Mouse (Mus musculus) G1E (cell line): ENCODE results near the gene Map1lc3a. TPM values are rescaled to one million over a fixed set of nuclear protein-coding genes. Genes with fewer than 3 reads are reported as not detected.

Experiments used
- ATAC-seq: 2 replicates; pipeline ENCODE4 v1.8.0; 2016; ENCODE audit warnings: mild to moderate bottlenecking; ENCODE audit not compliant: insufficient number of reproducible peaks, poor library complexity, low FRiP score, severe bottlenecking; ENCODE audit errors: extremely low read depth
- DNase-seq: peaks from one replicate; pipeline ENCODE4 v3.0.0; 2012; ENCODE audit warnings: low spot score
- H3K27me3 ChIP-seq: 2 replicates; pipeline ENCODE4 v1.6.1; 2012; ENCODE audit warnings: mild to moderate bottlenecking, low read length, inconsistent platforms; ENCODE audit not compliant: insufficient read depth
- H3K36me3 ChIP-seq: replicated peaks from 2 replicates; pipeline ENCODE3; 2012; ENCODE audit warnings: mild to moderate bottlenecking, inconsistent platforms
- H3K4me1 ChIP-seq: 2 replicates; pipeline ENCODE4 v1.6.1; 2012; ENCODE audit warnings: low read depth, low read length, inconsistent platforms, mixed read lengths; ENCODE audit not compliant: insufficient read depth
- H3K4me3 ChIP-seq: 2 replicates; pipeline ENCODE4 v1.5.1; 2012; ENCODE audit warnings: low read depth, mild to moderate bottlenecking, inconsistent platforms, low read length, moderate library complexity, mixed read lengths
- H3K9me3 ChIP-seq: replicated peaks from 2 replicates; pipeline ENCODE4 v1.6.1; 2012; ENCODE audit warnings: inconsistent platforms
- CTCF ChIP-seq: IDR thresholded peaks from 2 replicates; pipeline ENCODE4 v1.5.1; 2012; ENCODE audit warnings: low read depth, low read length, inconsistent platforms, mixed read lengths
- GATA1 ChIP-seq: IDR thresholded peaks from 2 replicates; pipeline ENCODE4 v1.6.1; 2012; ENCODE audit warnings: borderline replicate concordance, low read length, inconsistent platforms, mixed read lengths
- GATA2 ChIP-seq: IDR thresholded peaks from 2 replicates; pipeline ENCODE4 v1.6.1; 2012; ENCODE audit warnings: low read depth, low read length, inconsistent platforms, borderline replicate concordance
- POLR2AphosphoS5 ChIP-seq: IDR thresholded peaks from 2 replicates; pipeline ENCODE4 v1.6.1; 2012; ENCODE audit warnings: low read depth, low read length, inconsistent platforms; ENCODE audit not compliant: insufficient replicate concordance
- TAL1 ChIP-seq: conservative IDR thresholded peaks from 2 replicates; pipeline ENCODE4 v1.6.1; 2012; ENCODE audit warnings: low read depth, low read length, inconsistent platforms, mixed read lengths
- polyA plus RNA-seq: library from polyadenylated mRNA; stranded (reverse); fragments of >175 nt; gene quantifications from 2 replicates; pipeline ENCODE4 v1.2.3, GENCODE M21; 2012
- total RNA-seq, 2 experiments: library from RNA; stranded (forward) in 1 of 2; stranded (reverse) in 1 of 2; fragments of 200-1000 nt in 1 of 2; fragments of >200 nt in 1 of 2; fragmentation: Nextera tagmentation in 1 of 2; gene quantifications; 2 replicates each; pipeline ENCODE4 v1.2.3; 2014 to 2017

Map1lc3a gene
- total and polyA plus RNA-seq, 3 experiments = 2.3 to 7.1 TPM; not detected in 1

DNA sequence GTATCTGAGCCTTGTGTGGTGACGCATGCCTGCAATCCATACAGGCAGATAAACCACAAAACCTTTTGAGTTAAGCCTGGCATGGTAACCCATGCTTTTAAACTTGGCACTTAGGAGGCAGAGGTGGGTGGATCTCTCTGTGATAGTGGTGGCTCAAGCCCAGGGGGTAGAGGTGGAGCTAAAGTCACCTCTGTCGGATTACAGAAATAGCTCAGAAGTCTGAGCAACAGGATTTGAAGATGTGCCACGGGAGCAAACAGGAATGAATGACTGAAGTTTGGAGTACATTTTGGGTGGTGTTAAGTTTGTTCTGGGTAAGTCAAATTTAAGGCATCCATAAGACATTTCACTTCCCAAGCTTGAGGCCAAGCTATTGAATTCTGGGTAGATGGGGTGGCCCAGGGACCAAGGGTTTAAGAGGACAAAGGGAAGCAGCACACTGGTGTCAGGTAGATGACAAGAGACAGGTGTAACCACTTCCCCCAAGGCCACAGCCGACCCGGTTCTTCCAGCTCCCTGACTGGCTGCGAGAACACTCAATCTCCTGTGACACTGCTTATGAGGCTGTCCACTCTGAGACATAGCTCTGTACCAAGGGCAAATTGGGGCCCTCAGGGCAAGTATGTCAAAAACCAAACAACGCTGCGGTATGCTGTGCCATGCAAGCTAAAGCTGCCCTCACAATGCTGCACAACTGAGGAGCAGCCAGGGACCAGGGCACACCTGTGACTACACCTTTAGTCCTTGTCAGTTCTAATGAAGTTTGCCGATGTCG, 3.5 kb upstream of the Map1lc3a start:
- ATAC-seq = no peak
- H3K27me3 ChIP-seq = peaks cover 6% of the 10 kb centered on the region; the same call in 1 of the 2 replicates
- TF ChIP-seq POLR2AphosphoS5 (no peak), GATA1 (no peak), TAL1 (no peak), CTCF (no peak), GATA2 (no peak)
- no peak overlapping the region for H3K4me3 ChIP-seq
- H3K36me3 ChIP-seq = peaks cover 7% of the 10 kb centered on the region
- H3K4me1 ChIP-seq = peaks cover 15% of the 10 kb centered on the region
- DNase-seq = no peak
- no peaks in the 10 kb centered on the region for H3K9me3 ChIP-seq

DNA sequence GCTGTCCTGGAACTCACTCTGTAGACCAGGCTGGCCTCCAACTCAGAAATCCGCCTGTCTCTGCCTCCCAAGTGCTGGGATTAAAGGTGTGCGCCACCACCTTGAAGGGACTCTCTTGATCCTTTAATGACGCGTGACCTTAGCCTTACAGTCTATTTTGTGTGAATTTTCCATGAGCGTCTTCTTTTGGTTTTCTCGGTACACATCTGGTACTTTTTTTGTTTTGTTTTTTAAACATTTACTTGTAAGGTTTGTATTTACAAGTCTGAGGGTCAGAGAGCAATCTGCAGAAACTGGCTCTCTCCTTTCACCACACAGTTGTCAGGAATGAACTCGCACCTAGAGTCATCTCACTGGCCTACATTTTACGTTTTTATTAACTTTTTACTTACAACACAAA, 2.5 kb upstream of the Map1lc3a start:
- H3K36me3 ChIP-seq = peaks cover 18% of the 10 kb centered on the region
- H3K9me3 ChIP-seq = no peaks in the 10 kb centered on the region
- DNase-seq (no peak), ATAC-seq (no peak)
- H3K27me3 ChIP-seq = peaks cover 6% of the 10 kb centered on the region; the same call in 1 of the 2 replicates
- TF ChIP-seq POLR2AphosphoS5 (no peak), GATA2 (no peak), TAL1 (no peak)
- H3K4me1 ChIP-seq = peaks cover 15% of the 10 kb centered on the region
- H3K4me3 ChIP-seq = no peak overlapping the region

DNA sequence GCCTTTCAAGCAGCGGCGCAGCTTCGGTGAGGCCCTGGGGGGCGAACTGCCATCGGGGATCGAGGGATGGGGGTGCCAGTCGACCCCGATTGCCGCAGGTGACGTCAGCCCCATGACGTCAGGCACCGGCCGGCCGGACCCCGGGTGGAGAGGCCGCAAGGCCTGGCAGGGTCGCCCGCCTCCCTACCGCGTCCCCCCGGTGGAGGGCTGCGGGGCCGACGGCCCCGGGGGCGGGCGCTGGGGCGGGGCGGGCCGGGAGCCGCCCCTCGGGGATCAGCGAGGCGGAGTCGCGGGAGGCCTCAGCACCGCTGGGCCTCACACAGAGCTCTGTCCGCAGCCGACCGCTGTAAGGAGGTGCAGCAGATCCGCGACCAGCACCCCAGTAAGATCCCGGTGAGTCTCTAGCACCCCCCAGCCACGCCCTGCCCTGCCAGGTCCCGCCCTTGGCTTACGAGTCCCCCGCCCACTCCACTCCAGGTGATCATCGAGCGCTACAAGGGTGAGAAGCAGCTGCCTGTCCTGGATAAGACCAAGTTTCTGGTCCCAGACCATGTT, 601 bp downstream of the Map1lc3a start:
- Histone ChIP-seq H3K4me1 (peaks cover 15% of the 10 kb centered on the region), H3K27me3 (peaks cover 3% of the 10 kb centered on the region; the same call in 1 of the 2 replicates), H3K36me3 (peaks cover 44% of the 10 kb centered on the region), H3K9me3 (no peaks in the 10 kb centered on the region), H3K4me3 (peak overlapping the region; percentile 87)
- no peak; the same call in 1 of the 2 replicates for ATAC-seq
- peak; percentile 83 for DNase-seq
- TF ChIP-seq POLR2AphosphoS5 = no peak

DNA sequence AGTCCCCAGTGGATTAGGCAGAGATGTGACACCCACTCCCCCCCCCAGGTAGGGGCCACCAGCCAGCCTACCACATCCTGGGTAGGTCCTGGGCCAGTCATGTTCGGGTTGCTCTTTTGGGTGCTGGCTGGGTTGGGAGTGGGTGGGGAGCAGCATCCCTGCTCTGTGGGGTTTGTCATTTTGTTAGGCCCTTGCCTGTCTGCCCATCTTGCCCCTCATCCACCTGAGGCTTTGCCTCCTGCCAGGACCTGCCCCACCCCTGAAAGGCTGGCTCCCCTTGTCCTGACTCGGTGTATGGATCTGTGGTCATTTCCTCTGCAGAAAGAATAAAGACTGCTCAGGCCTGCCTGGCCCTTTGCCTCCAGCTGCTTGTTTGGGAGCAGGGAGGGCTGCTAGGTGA, 1.6 kb downstream of the Map1lc3a start:
- peaks cover 3% of the 10 kb centered on the region; the same call in 1 of the 2 replicates for H3K27me3 ChIP-seq
- TF ChIP-seq TAL1 = no peak
- TF ChIP-seq GATA1 = no peak
- no peak for TF ChIP-seq POLR2AphosphoS5
- TF ChIP-seq GATA2 = no peak
- no peak for TF ChIP-seq CTCF
- DNase-seq = no peak
- no peak for ATAC-seq
- peaks cover 15% of the 10 kb centered on the region for H3K4me1 ChIP-seq
- H3K4me3 ChIP-seq = no peak overlapping the region
- no peaks in the 10 kb centered on the region for H3K9me3 ChIP-seq
- peaks cover 50% of the 10 kb centered on the region for H3K36me3 ChIP-seq

DNA sequence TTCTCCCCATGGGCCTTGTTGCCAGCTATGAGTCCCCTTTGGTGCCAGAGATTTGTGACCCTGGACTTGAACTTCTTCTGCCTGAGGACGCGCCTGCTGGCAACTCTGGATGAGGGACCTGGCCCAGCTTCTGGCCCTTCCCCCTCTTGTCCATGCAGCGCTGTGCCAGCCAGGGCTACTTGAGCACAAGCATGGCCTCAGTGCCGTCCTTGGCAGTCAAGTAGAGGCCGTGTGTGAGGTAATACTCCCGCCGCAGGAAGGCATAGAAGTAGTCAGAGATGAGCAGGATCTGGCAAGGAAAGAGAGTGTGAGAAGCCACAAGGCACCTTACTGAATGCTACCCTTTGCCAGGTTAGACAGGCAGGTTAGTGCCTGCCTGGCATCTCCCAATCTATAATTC, 2.3 kb downstream of the Map1lc3a start:
- no peak for ATAC-seq
- Histone ChIP-seq H3K4me3 (no peak overlapping the region), H3K27me3 (peaks cover 3% of the 10 kb centered on the region; the same call in 1 of the 2 replicates), H3K4me1 (peaks cover 15% of the 10 kb centered on the region), H3K36me3 (peaks cover 56% of the 10 kb centered on the region), H3K9me3 (no peaks in the 10 kb centered on the region)
- DNase-seq = no peak
- TF ChIP-seq POLR2AphosphoS5 (no peak), TAL1 (no peak), GATA2 (no peak), GATA1 (no peak), CTCF (no peak)

DNA sequence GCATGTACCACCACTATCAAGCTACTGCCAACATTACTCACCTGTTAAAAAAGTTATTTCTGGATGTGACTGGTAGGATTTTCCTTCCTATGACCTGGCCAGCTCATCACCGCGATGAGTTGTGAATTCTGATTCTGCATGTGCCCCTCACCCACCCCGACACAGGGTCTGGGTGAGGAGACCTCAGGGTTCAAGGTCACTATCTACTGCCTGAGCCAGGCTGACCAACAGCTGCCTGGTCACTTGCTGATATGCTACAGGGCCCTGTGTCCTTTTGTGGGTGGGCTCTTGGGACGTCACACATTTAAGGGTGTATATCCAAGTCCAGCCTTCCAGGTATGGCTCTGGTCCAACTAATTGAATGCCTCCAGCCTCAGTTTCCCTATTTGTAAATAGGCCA, 3.1 kb downstream of the Map1lc3a start:
- Histone ChIP-seq H3K9me3 (no peaks in the 10 kb centered on the region), H3K27me3 (peaks cover 3% of the 10 kb centered on the region; the same call in 1 of the 2 replicates), H3K4me1 (peaks cover 15% of the 10 kb centered on the region), H3K36me3 (peaks cover 64% of the 10 kb centered on the region), H3K4me3 (no peak overlapping the region)
- DNase-seq (no peak), ATAC-seq (no peak)
- no peak for TF ChIP-seq CTCF
- no peak for TF ChIP-seq GATA2
